Mouse (Mus musculus): ENCODE results near the gene Arhgap24.
"Not testable (repeated sequence)": the region's sequence is repeated elsewhere in the genome, so short reads cannot be mapped to it uniquely, and the experiment has no call there.

GRCm38 (mm10) chr5:102872996-102873395 lies 391.8 kb downstream of the Arhgap24 start:
- not testable (repeated sequence) for TF ChIP-seq EP300, CTCF (IDR thresholded peaks at IDR 0.05; ENCODE audit: low read depth)

All from liver, postnatal 0 days (tissue).